Mouse (Mus musculus): Measurements from ENCODE around the gene Epop. TPM values are rescaled to one million over a fixed set of nuclear protein-coding genes. Genes with fewer than 3 reads are reported as not detected.

Gene Epop
- polyA plus RNA-seq, 1 experiment from 2014 or later = 2.8 TPM

- H3K27me3 ChIP-seq (ENCODE audit: control insufficient read depth, insufficient read depth, low read length) = no peaks in the 10 kb centered on the region
- ATAC-seq (ENCODE audit: low FRiP score, low TSS enrichment) (no peak), DNase-seq (no peak)
- no peak overlapping the region for H3K4me2 ChIP-seq (ENCODE audit: low read length)
- no peaks in the 10 kb centered on the region for H3K9me3 ChIP-seq (ENCODE audit: control insufficient read depth, low read length)
- H3K4me3 ChIP-seq (replicated peaks; ENCODE audit: low read depth, low read length) = no peak overlapping the region
- no peaks in the 10 kb centered on the region for H3K36me3 ChIP-seq (ENCODE audit: control insufficient read depth, insufficient read depth, low read length)
- no peaks in the 10 kb centered on the region for H3K4me1 ChIP-seq (ENCODE audit: control insufficient read depth, insufficient read depth, low read length)
- no peak overlapping the region for H3K9ac ChIP-seq (replicated peaks; ENCODE audit: low read length)
- no peak overlapping the region for H3K27ac ChIP-seq (replicated peaks; ENCODE audit: low read depth, low read length)
- WGBS = 94% methylated on average over 8 of the region's 8 CpGs
Measured at GRCm38 (mm10) chr11:97599104-97599503, 30.4 kb downstream of the Epop start.

- ATAC-seq (ENCODE audit: low FRiP score, low TSS enrichment) (no peak), DNase-seq (no peak)
- no peak overlapping the region for H3K27ac ChIP-seq (replicated peaks; ENCODE audit: low read depth, low read length)
- no peak overlapping the region for H3K4me3 ChIP-seq (replicated peaks; ENCODE audit: low read depth, low read length)
- WGBS = 74% methylated on average over 10 of the region's 10 CpGs
- no peaks in the 10 kb centered on the region for H3K36me3 ChIP-seq (ENCODE audit: control insufficient read depth, insufficient read depth, low read length)
- H3K27me3 ChIP-seq (ENCODE audit: control insufficient read depth, insufficient read depth, low read length) = no peaks in the 10 kb centered on the region
- H3K4me1 ChIP-seq (ENCODE audit: control insufficient read depth, insufficient read depth, low read length) = no peaks in the 10 kb centered on the region
- H3K4me2 ChIP-seq (ENCODE audit: low read length) = no peak overlapping the region
- H3K9me3 ChIP-seq (ENCODE audit: control insufficient read depth, low read length) = no peaks in the 10 kb centered on the region
- no peak overlapping the region for H3K9ac ChIP-seq (replicated peaks; ENCODE audit: low read length)
Measured at GRCm38 (mm10) chr11:97597945-97598691, 31.4 kb downstream of the Epop start.

GRCm38 (mm10) chr11:97594136-97594535, 35.4 kb downstream of the Epop start:
- Histone ChIP-seq H3K27me3 (ENCODE audit: control insufficient read depth, insufficient read depth, low read length) (no peaks in the 10 kb centered on the region), H3K4me2 (ENCODE audit: low read length) (no peak overlapping the region)
- 51% methylated on average over 6 of the region's 6 CpGs for WGBS

GRCm38 (mm10) chr11:97591910-97592309, 37.6 kb downstream of the Epop start:
- H3K36me3 ChIP-seq (ENCODE audit: control insufficient read depth, insufficient read depth, low read length) = no peaks in the 10 kb centered on the region
- WGBS = 14% methylated on average over 5 of the region's 5 CpGs
- no peak for ATAC-seq (ENCODE audit: low FRiP score, low TSS enrichment)

More at GRCm38 (mm10) chr11:97594136-97594535, 35.4 kb downstream of the Epop start:
- Histone ChIP-seq H3K4me1 (ENCODE audit: control insufficient read depth, insufficient read depth, low read length) (peaks cover 6% of the 10 kb centered on the region; the same call in 1 of the 2 replicates), H3K27ac (replicated peaks; ENCODE audit: low read depth, low read length) (no peak overlapping the region), H3K9me3 (ENCODE audit: control insufficient read depth, low read length) (no peaks in the 10 kb centered on the region), H3K4me3 (replicated peaks; ENCODE audit: low read depth, low read length) (no peak overlapping the region), H3K36me3 (ENCODE audit: control insufficient read depth, insufficient read depth, low read length) (no peaks in the 10 kb centered on the region), H3K9ac (replicated peaks; ENCODE audit: low read length) (no peak overlapping the region)
- ATAC-seq (ENCODE audit: low FRiP score, low TSS enrichment) = no peak
- DNase-seq = no peak

GRCm38 (mm10) chr11:97590227-97590960, 39.1 kb downstream of the Epop start:
- H3K4me1 ChIP-seq (ENCODE audit: control insufficient read depth, insufficient read depth, low read length) = peaks cover 6% of the 10 kb centered on the region; the same call in 1 of the 2 replicates
- DNase-seq = no peak
- no peaks in the 10 kb centered on the region for H3K36me3 ChIP-seq (ENCODE audit: control insufficient read depth, insufficient read depth, low read length)
- H3K4me3 ChIP-seq (replicated peaks; ENCODE audit: low read depth, low read length) = no peak overlapping the region
- ATAC-seq (ENCODE audit: low FRiP score, low TSS enrichment) = no peak
- no peak overlapping the region for H3K9ac ChIP-seq (replicated peaks; ENCODE audit: low read length)
- no peaks in the 10 kb centered on the region for H3K27me3 ChIP-seq (ENCODE audit: control insufficient read depth, insufficient read depth, low read length)
- no peak overlapping the region for H3K27ac ChIP-seq (replicated peaks; ENCODE audit: low read depth, low read length)
- WGBS = 32% methylated on average over 24 of the region's 24 CpGs
- no peak overlapping the region for H3K4me2 ChIP-seq (ENCODE audit: low read length)
- H3K9me3 ChIP-seq (ENCODE audit: control insufficient read depth, low read length) = no peaks in the 10 kb centered on the region

More at GRCm38 (mm10) chr11:97591910-97592309, 37.6 kb downstream of the Epop start:
- H3K9me3 ChIP-seq (ENCODE audit: control insufficient read depth, low read length) = no peaks in the 10 kb centered on the region
- no peak overlapping the region for H3K4me3 ChIP-seq (replicated peaks; ENCODE audit: low read depth, low read length)
- no peaks in the 10 kb centered on the region for H3K27me3 ChIP-seq (ENCODE audit: control insufficient read depth, insufficient read depth, low read length)
- H3K27ac ChIP-seq (replicated peaks; ENCODE audit: low read depth, low read length) = no peak overlapping the region
- no peak overlapping the region for H3K4me2 ChIP-seq (ENCODE audit: low read length)
- H3K4me1 ChIP-seq (ENCODE audit: control insufficient read depth, insufficient read depth, low read length) = peaks cover 6% of the 10 kb centered on the region; the same call in 1 of the 2 replicates
- H3K9ac ChIP-seq (replicated peaks; ENCODE audit: low read length) = no peak overlapping the region
- no peak for DNase-seq

GRCm38 (mm10) chr11:97589216-97589615, 40.3 kb downstream of the Epop start:
- Histone ChIP-seq H3K36me3 (ENCODE audit: control insufficient read depth, insufficient read depth, low read length) (no peaks in the 10 kb centered on the region), H3K27me3 (ENCODE audit: control insufficient read depth, insufficient read depth, low read length) (no peaks in the 10 kb centered on the region), H3K27ac (replicated peaks; ENCODE audit: low read depth, low read length) (no peak overlapping the region), H3K4me1 (ENCODE audit: control insufficient read depth, insufficient read depth, low read length) (peaks cover 6% of the 10 kb centered on the region; the same call in 1 of the 2 replicates), H3K9me3 (ENCODE audit: control insufficient read depth, low read length) (no peaks in the 10 kb centered on the region), H3K4me3 (replicated peaks; ENCODE audit: low read depth, low read length) (no peak overlapping the region), H3K9ac (replicated peaks; ENCODE audit: low read length) (no peak overlapping the region), H3K4me2 (ENCODE audit: low read length) (no peak overlapping the region)
- WGBS = 3% methylated on average over 10 of the region's 10 CpGs
- DNase-seq (peak; percentile 56), ATAC-seq (ENCODE audit: low FRiP score, low TSS enrichment) (no peak)

- DNase-seq (no peak), ATAC-seq (ENCODE audit: low FRiP score, low TSS enrichment) (no peak)
- H3K4me2 ChIP-seq (ENCODE audit: low read length) = no peak overlapping the region
- H3K36me3 ChIP-seq (ENCODE audit: control insufficient read depth, insufficient read depth, low read length) = no peaks in the 10 kb centered on the region
- WGBS = 77% methylated on average over 10 of the region's 10 CpGs
- H3K9me3 ChIP-seq (ENCODE audit: control insufficient read depth, low read length) = no peaks in the 10 kb centered on the region
- no peak overlapping the region for H3K4me3 ChIP-seq (replicated peaks; ENCODE audit: low read depth, low read length)
- no peak overlapping the region for H3K27ac ChIP-seq (replicated peaks; ENCODE audit: low read depth, low read length)
- no peak overlapping the region for H3K9ac ChIP-seq (replicated peaks; ENCODE audit: low read length)
- H3K4me1 ChIP-seq (ENCODE audit: control insufficient read depth, insufficient read depth, low read length) = peaks cover 6% of the 10 kb centered on the region; the same call in 1 of the 2 replicates
- no peaks in the 10 kb centered on the region for H3K27me3 ChIP-seq (ENCODE audit: control insufficient read depth, insufficient read depth, low read length)
Measured at GRCm38 (mm10) chr11:97585932-97586331, 43.6 kb downstream of the Epop start.

- Histone ChIP-seq H3K4me1 (ENCODE audit: control insufficient read depth, insufficient read depth, low read length) (0 out of 2 replicates have a peak, but pooled peaks cover 4% of the 10 kb centered on the region), H3K4me2 (ENCODE audit: low read length) (no peak overlapping the region), H3K9me3 (ENCODE audit: control insufficient read depth, low read length) (no peaks in the 10 kb centered on the region), H3K9ac (replicated peaks; ENCODE audit: low read length) (no peak overlapping the region), H3K27me3 (ENCODE audit: control insufficient read depth, insufficient read depth, low read length) (no peaks in the 10 kb centered on the region), H3K36me3 (ENCODE audit: control insufficient read depth, insufficient read depth, low read length) (no peaks in the 10 kb centered on the region), H3K4me3 (replicated peaks; ENCODE audit: low read depth, low read length) (no peak overlapping the region), H3K27ac (replicated peaks; ENCODE audit: low read depth, low read length) (no peak overlapping the region)
- DNase-seq (no peak), ATAC-seq (ENCODE audit: low FRiP score, low TSS enrichment) (no peak)
- 80% methylated on average over 7 of the region's 7 CpGs for WGBS
Measured at GRCm38 (mm10) chr11:97584476-97584875, 45.0 kb downstream of the Epop start.

Data from midbrain, embryonic 14.5 days (tissue).